Mouse (Mus musculus): ENCODE data around the gene Bach1.

The Bach1 gene

GRCm38 (mm10) chr16:87744338-87744737 lies 45.6 kb downstream of the Bach1 start:
- no peak for DNase-seq

GRCm38 (mm10) chr16:87745192-87745945 lies 46.6 kb downstream of the Bach1 start:
- no peak for DNase-seq

- DNase-seq = peak; percentile 79 to 80
These were observed 48.0 kb downstream of the Bach1 start for GRCm38 (mm10) chr16:87746728-87747127.

GRCm38 (mm10) chr16:87751243-87751642 lies 52.5 kb downstream of the Bach1 start:
- DNase-seq = no peak

- no peak for DNase-seq
These were observed 53.7 kb downstream of the Bach1 start for GRCm38 (mm10) chr16:87752482-87752881.

GRCm38 (mm10) chr16:87754858-87755257 lies 56.1 kb downstream of the Bach1 start:
- peak; percentile 34 to 64 for DNase-seq

- no peak for DNase-seq
These were observed 57.2 kb downstream of the Bach1 start for GRCm38 (mm10) chr16:87755915-87756314.

GRCm38 (mm10) chr16:87758016-87758415 lies 59.3 kb downstream of the Bach1 start:
- no peak for DNase-seq

- no peak for DNase-seq
These were observed 65.9 kb downstream of the Bach1 start for GRCm38 (mm10) chr16:87764668-87765109.

GRCm38 (mm10) chr16:87765984-87766383 lies 67.2 kb downstream of the Bach1 start:
- DNase-seq = no peak

GRCm38 (mm10) chr16:87770576-87770975 lies 71.8 kb downstream of the Bach1 start:
- no peak for DNase-seq

- DNase-seq = no peak
These were observed 73.2 kb downstream of the Bach1 start for GRCm38 (mm10) chr16:87771926-87772325.

GRCm38 (mm10) chr16:87774398-87774797 lies 75.7 kb downstream of the Bach1 start:
- DNase-seq = peak in 1 of 2 experiments; percentile 21

GRCm38 (mm10) chr16:87777373-87777772 lies 78.6 kb downstream of the Bach1 start:
- DNase-seq = no peak

GRCm38 (mm10) chr16:87781637-87782036 lies 82.9 kb downstream of the Bach1 start:
- DNase-seq = no peak

All from lung, adult 18-20 months (tissue).